Mouse (Mus musculus) lung, embryonic 15.5 days (tissue): ENCODE data around the gene Pdrg1. TPM values are rescaled to one million over a fixed set of nuclear protein-coding genes. Genes with fewer than 3 reads are reported as not detected.

Experiments
- ATAC-seq: fragments of 200-750 bp; cut with Nextera tagmentation; 2 replicates; pipeline ENCODE4 v1.8.0; 2017; ENCODE audit warnings: moderate number of reproducible peaks, borderline replicate concordance; ENCODE audit not compliant: low FRiP score, low TSS enrichment; ENCODE audit errors: extremely low read depth
- H3K27ac ChIP-seq: fragments of 300-500 bp; sonication (generic); 2 replicates; pipeline ENCODE4 v1.5.1; 2015; ENCODE audit warnings: moderate library complexity, mild to moderate bottlenecking, inconsistent platforms
- H3K27me3 ChIP-seq: fragments of 300-500 bp; sonication (generic); 2 replicates; pipeline ENCODE4 v1.6.1; 2015; ENCODE audit warnings: inconsistent platforms
- H3K36me3 ChIP-seq: fragments of 300-500 bp; sonication (generic); 2 replicates; pipeline ENCODE4 v1.6.1; 2015; ENCODE audit warnings: inconsistent platforms
- H3K4me1 ChIP-seq: fragments of 300-500 bp; sonication (generic); 2 replicates; pipeline ENCODE4 v1.6.1; 2015; ENCODE audit warnings: inconsistent platforms
- H3K4me2 ChIP-seq: fragments of 300-500 bp; sonication (generic); 2 replicates; pipeline ENCODE4 v1.6.1; 2015; ENCODE audit warnings: inconsistent platforms, mild to moderate bottlenecking, moderate library complexity
- H3K4me3 ChIP-seq: fragments of 300-500 bp; sonication (generic); 2 replicates; pipeline ENCODE4 v1.5.1; 2015; ENCODE audit warnings: mild to moderate bottlenecking, inconsistent platforms
- H3K9ac ChIP-seq: fragments of 300-500 bp; sonication (generic); 2 replicates; pipeline ENCODE4 v1.6.1; 2015; ENCODE audit warnings: inconsistent platforms
- H3K9me3 ChIP-seq: fragments of 300-500 bp; sonication (generic); 2 replicates; pipeline ENCODE4 v1.6.1; 2016; ENCODE audit warnings: inconsistent platforms
- WGBS: fragments of 180-500 bp; shearing (Covaris S2); methylation state at CpG from one replicate; pipeline ENCODE4 v1.1.7; 2015; 5-methylcytosine and 5-hydroxymethylcytosine counted together
- polyA plus RNA-seq: library from polyadenylated mRNA; unstranded; fragments of >200 nt; fragmentation: Nextera tagmentation; extraction: Ambion mirVana; gene quantifications from 2 replicates; pipeline ENCODE4 v1.2.1, GENCODE M21; 2015

The Pdrg1 gene
- polyA plus RNA-seq, 1 experiment from 2014 or later, result 117 TPM

DNA sequence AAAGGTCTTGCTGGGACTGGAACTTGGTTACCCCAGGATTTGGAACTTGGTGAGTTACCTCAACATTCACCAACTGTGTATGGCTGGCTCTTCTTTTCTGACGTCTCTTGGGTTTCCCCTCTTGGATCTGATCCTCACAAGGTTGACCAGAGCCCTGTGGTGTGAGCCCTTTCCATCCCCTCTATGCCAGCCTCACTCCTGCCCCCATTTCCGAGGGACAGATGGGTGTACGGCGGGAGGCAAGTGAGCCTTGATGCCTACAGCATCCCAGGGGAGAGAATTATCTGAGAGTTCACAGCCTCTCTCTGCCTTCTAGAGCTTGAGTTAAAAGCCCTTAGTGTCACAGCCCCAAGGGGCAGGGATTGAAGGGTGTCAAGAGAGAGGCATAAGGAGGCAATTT, 12.3 kb upstream of the Pdrg1 start:
- Histone ChIP-seq H3K27ac (no peak overlapping the region), H3K4me1 (peaks cover 8% of the 10 kb centered on the region), H3K4me3 (no peak overlapping the region), H3K9ac (no peak overlapping the region), H3K36me3 (no peaks in the 10 kb centered on the region), H3K9me3 (no peaks in the 10 kb centered on the region), H3K27me3 (peaks cover 33% of the 10 kb centered on the region), H3K4me2 (no peak overlapping the region)
- WGBS, result 50% methylated on average over 4 of the region's 4 CpGs
- ATAC-seq, result no peak

DNA sequence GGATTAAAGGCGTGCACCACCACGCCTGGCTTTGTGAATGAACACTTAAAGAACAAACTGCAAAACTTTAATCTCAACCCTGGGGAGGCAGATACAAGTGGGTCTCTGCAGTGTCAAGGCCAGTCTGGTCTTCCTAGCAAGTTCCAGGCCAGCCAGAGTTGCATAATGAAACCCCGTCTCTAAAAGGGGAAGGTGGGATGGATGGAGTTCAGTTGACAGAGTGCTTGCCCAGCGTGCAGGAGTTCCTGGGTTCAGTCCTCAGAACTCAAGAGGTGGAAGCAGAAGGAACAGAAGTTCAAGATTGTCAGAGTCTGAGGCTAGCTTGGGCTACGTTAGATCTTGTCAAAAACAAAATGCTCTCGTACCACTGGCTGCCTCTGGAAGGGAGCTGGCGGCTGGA, 10.8 kb upstream of the Pdrg1 start:
- Histone ChIP-seq H3K27ac (no peak overlapping the region), H3K9ac (no peak overlapping the region), H3K4me2 (no peak overlapping the region), H3K4me3 (no peak overlapping the region), H3K9me3 (no peaks in the 10 kb centered on the region), H3K4me1 (no peaks in the 10 kb centered on the region), H3K36me3 (no peaks in the 10 kb centered on the region), H3K27me3 (peaks cover 19% of the 10 kb centered on the region)
- no peak for ATAC-seq
- WGBS, result 62% methylated on average over 7 of the region's 7 CpGs

DNA sequence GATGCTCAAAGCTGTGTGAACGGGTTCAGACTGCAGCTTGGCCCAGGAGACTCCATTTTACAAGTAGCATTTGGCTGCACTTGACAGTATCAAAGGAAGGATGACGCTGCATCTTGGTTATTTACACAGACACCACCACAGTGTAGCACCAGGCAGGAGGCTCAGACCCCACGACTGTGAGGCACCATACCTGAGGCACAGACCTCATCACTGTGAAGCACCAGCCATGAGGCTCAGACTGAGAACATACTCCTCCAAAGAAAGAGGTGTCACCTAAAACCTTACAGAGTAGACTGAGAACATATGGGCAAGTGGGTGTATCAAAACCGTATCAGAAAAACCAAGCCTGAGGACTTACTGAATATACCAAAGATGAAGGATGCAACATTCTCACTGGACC, 7.6 kb upstream of the Pdrg1 start:
- no peaks in the 10 kb centered on the region for H3K9me3 ChIP-seq
- ATAC-seq, result no peak
- no peak overlapping the region for H3K27ac ChIP-seq
- H3K36me3 ChIP-seq, result no peaks in the 10 kb centered on the region
- H3K27me3 ChIP-seq, result no peaks in the 10 kb centered on the region
- no peaks in the 10 kb centered on the region for H3K4me1 ChIP-seq
- H3K9ac ChIP-seq, result no peak overlapping the region
- H3K4me2 ChIP-seq, result no peak overlapping the region
- WGBS, result 57% methylated on average over 4 of the region's 4 CpGs
- H3K4me3 ChIP-seq, result no peak overlapping the region

DNA sequence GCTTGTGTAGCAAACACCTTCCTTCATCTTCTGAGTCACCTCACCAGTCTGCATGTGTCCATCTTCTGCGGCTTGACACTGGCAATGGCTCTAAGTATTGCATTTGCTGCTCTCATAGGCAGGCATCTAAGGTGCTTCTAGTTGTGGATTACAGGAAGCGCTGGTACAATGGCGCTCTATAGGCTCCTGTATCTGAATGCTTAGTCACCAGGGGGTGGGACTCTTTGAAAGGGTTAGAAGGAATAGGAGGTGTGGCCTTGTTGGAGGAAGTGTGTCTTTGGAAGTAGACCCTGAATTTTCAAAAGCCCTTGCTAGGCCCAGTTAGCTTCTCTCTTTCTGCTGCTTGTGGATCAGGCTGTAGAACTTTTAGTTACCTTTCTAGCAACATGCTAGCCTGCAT, 5.9 kb upstream of the Pdrg1 start:
- Histone ChIP-seq H3K36me3 (no peaks in the 10 kb centered on the region), H3K4me3 (no peak overlapping the region), H3K4me2 (no peak overlapping the region), H3K9ac (no peak overlapping the region), H3K9me3 (no peaks in the 10 kb centered on the region), H3K27me3 (no peaks in the 10 kb centered on the region; the same call in 1 of the 2 replicates), H3K27ac (no peak overlapping the region), H3K4me1 (no peaks in the 10 kb centered on the region)
- WGBS, result 64% methylated on average over 3 of the region's 3 CpGs
- ATAC-seq, result no peak

DNA sequence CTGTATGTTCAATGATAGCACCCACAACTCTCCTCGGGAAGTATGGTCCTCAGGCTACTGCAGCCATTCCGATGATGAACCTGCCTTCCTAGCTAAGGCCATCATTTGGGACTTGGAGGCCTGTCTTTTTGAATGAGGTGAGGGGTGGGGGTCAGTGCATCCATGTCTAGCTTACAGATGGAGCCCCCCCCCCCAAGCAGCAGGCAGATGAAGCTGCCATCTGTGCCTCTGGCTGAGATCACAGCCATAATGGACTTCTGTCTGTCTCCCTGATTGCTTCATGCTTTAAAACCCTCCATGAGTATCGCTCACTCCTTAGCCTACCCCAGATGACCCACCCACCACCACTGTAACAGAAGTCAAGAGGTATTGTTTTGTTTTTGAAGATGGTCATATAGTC, 4.1 kb upstream of the Pdrg1 start:
- no peak overlapping the region for H3K4me2 ChIP-seq
- H3K9ac ChIP-seq, result no peak overlapping the region
- peaks cover 3% of the 10 kb centered on the region for H3K4me1 ChIP-seq
- no peaks in the 10 kb centered on the region for H3K36me3 ChIP-seq
- no peak overlapping the region for H3K27ac ChIP-seq
- H3K27me3 ChIP-seq, result no peaks in the 10 kb centered on the region; the same call in 1 of the 2 replicates
- H3K4me3 ChIP-seq, result no peak overlapping the region
- H3K9me3 ChIP-seq, result no peaks in the 10 kb centered on the region
- 90% methylated on average over 3 of the region's 3 CpGs for WGBS
- ATAC-seq, result no peak

DNA sequence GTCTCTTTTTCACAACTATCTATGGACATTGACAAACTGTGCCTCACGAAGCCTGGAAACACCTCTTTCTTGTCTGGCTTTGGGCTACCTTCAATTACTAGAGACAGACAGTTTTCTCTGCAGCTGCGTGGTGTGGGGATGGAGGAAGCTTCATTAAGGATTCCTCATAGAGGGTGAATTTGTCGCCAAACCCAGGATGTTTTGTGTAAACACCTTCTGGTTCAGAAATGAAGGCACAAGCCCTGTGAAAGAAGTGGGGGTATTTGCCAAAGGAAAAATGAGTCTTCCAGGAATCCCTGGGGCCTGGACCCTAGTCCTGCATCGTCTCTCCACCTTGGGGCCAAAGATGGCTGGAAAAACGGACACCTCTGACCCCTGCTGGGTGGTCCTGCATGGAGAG, 1.6 kb upstream of the Pdrg1 start:
- H3K27me3 ChIP-seq, result no peaks in the 10 kb centered on the region; the same call in 1 of the 2 replicates
- H3K4me1 ChIP-seq, result peaks cover 9% of the 10 kb centered on the region
- H3K4me3 ChIP-seq, result no peak overlapping the region
- peaks cover 7% of the 10 kb centered on the region; the same call in 1 of the 2 replicates for H3K36me3 ChIP-seq
- H3K9ac ChIP-seq, result no peak overlapping the region
- no peak for ATAC-seq
- 32% methylated on average over 5 of the region's 5 CpGs for WGBS
- H3K27ac ChIP-seq, result no peak overlapping the region
- no peaks in the 10 kb centered on the region for H3K9me3 ChIP-seq
- no peak overlapping the region for H3K4me2 ChIP-seq

DNA sequence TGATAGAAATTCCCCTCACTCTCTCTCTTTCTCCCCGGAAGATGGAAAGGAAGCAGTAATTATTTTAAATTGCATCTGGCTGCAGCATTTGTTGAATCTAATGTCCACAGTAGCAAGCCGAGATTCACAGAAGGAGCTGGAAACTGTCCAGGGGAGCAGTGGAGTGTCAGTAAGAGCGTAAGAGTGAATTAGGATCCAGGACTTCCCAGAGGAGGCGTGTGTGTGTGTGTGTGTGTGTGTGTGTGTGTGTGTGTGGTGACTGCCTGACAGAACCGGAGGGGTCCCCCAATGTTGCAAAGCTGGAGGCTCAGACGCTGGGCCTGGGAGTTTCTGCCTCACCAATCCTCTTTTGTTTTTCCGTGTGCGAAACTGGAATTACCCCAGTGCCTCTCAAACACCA, 577 bp upstream of the Pdrg1 start:
- Histone ChIP-seq H3K9ac (no peak overlapping the region), H3K36me3 (peaks cover 14% of the 10 kb centered on the region), H3K4me2 (peak overlapping the region; percentile 41), H3K27ac (no peak overlapping the region), H3K4me1 (peaks cover 9% of the 10 kb centered on the region), H3K4me3 (peak overlapping the region; percentile 71; the same call in 1 of the 2 replicates), H3K27me3 (no peaks in the 10 kb centered on the region; the same call in 1 of the 2 replicates), H3K9me3 (no peaks in the 10 kb centered on the region)
- WGBS, result 37% methylated on average over 8 of the region's 8 CpGs
- ATAC-seq, result no peak

DNA sequence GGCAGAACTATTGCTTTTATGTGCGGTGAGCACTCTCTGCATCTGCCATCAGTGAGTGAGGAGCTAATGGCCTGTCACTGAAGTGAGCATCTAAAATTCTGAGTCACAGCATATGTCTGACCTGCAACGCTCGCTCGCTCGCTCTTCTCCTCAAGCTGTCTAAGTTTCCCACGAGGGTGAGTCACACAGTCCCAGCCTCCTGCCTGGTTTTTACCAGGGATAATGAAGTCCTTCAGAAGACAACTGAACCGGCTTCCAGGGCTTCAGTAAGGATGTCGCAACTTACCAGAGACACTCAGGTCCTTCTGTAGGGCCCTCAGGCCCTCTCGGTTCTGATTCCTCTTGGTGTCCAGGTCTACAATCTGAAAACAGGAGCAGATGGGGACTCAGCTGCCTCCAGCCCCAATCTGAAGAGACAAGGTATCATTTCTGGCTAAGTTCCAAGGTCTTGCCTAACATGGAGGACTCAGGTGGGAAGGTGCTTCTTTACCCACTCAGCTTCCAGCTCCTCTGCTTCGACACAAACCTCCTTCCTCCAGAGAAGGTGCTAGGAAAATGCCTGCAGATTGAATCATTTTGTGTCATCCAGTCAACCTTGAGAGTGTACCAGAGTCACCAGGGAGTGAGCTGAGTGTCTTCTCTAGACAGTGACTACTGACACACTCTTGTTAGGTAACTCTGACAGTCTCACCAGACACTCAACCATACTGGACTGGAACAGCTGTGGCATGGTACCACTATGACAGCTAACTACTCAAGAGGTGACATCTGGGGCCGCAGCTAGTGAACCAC, 1.3 kb downstream of the Pdrg1 start:
- Histone ChIP-seq H3K36me3 (peaks cover 31% of the 10 kb centered on the region), H3K27ac (no peak overlapping the region), H3K9me3 (no peaks in the 10 kb centered on the region), H3K4me2 (peak overlapping the region; percentile 84), H3K9ac (peak overlapping the region; percentile 65; the same call in 1 of the 2 replicates), H3K4me1 (peaks cover 9% of the 10 kb centered on the region), H3K4me3 (peak overlapping the region; percentile 71), H3K27me3 (no peaks in the 10 kb centered on the region; the same call in 1 of the 2 replicates)
- no peak for ATAC-seq
- WGBS, result 93% methylated on average over 11 of the region's 11 CpGs

DNA sequence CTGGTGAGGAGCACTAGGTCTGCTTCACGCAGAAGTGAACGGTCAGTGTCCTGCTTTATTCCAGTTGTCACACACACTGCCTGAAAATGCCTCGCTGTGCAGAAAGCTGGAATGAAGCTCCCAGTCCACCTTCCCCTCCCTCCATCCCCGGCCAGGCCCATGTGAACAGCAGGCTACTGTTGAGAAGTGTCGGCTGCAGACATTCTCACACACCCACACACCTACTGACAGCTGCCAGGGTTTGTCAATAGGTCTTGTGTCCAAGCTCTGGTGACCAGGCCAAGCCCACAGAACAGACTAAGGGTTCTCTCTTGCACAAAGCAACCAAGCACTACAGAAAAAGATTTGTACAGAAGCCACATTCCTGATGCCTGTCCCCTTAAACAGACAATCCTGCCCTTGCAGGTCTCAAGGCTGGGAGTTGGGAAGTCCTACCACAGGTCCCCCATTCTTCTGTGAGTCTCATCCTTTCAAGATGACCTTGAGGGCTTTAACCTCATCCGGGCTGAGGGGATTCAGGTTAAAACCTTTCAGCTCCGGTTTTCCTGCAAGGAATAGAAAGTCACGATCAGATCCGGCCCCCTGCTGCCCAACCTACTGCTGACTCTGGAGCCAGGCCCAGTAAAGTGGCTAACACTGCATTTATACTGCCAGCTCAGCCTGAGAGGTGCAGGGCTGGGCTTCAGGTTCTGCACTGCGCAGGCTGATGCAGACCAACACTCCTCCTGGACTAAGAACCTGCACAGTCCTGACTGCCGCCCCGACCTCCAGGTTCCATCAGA, 5.8 kb downstream of the Pdrg1 start:
- H3K36me3 ChIP-seq, result peaks cover 48% of the 10 kb centered on the region
- H3K27me3 ChIP-seq, result no peaks in the 10 kb centered on the region
- no peak for ATAC-seq
- whole genome bisulfite sequencing, result 87% methylated on average over 12 of the region's 12 CpGs
- no peak overlapping the region for H3K9ac ChIP-seq
- no peak overlapping the region for H3K4me3 ChIP-seq
- peaks cover 7% of the 10 kb centered on the region for H3K4me1 ChIP-seq
- H3K27ac ChIP-seq, result no peak overlapping the region
- no peaks in the 10 kb centered on the region for H3K9me3 ChIP-seq
- no peak overlapping the region for H3K4me2 ChIP-seq

DNA sequence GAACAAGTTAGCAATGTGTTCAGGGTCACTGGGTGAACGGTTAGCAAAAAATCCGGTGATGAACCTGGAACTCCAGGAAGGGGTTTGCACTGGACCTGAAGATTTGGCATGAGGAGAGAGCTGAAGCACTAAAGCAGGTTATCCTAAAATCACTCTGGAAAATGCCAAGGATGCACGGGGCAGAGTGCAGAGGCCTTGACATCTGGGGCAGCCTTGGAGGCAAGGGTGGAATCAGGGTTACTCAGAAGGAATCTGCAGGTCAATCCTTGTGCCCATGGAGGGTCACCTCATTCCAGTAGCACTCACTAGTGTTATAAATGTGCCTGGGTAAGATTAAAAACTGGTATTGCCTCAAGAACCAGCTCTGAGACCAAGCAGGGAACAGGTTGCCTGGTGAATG, 9.2 kb downstream of the Pdrg1 start:
- H3K4me1 ChIP-seq, result no peaks in the 10 kb centered on the region
- H3K36me3 ChIP-seq, result peaks cover 36% of the 10 kb centered on the region
- no peak overlapping the region for H3K27ac ChIP-seq
- no peak overlapping the region for H3K4me2 ChIP-seq
- H3K4me3 ChIP-seq, result no peak overlapping the region
- no peak overlapping the region for H3K9ac ChIP-seq
- no peaks in the 10 kb centered on the region for H3K27me3 ChIP-seq
- WGBS, result 84% methylated on average over 3 of the region's 3 CpGs
- H3K9me3 ChIP-seq, result no peaks in the 10 kb centered on the region
- no peak for ATAC-seq

DNA sequence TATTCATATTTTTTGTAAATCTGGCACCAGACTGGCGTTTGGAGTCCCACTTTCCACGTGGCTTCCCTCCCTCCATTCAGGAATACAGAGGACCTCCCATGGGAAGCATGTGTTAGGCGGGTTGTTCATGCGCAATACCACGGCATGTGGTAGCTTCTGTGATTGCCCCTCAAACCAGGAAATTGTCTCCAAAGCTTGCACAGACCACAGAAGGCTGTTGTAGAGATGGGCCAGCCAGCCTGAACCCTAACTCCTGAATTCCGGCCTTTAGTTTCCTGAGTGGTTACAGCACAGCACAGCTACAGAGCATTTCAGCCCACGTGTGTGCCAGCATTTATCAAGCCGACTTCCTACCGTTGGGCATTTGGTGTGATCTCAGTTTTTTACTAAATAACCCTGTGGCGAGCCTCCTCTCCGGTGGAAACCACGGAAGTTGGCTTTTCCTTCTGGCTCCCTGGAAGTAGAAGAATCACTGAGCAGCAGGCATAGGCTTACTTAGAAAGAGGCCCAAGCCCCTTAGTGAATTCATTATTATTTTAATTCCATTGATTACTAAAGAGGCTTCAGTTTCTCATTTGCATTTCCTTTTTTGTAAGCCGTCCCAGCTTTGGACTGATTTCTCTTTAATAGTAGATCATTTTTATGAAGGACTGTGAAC, 11.4 kb downstream of the Pdrg1 start:
- Histone ChIP-seq H3K4me2 (no peak overlapping the region), H3K9me3 (no peaks in the 10 kb centered on the region), H3K4me3 (no peak overlapping the region), H3K36me3 (peaks cover 16% of the 10 kb centered on the region), H3K27me3 (no peaks in the 10 kb centered on the region), H3K4me1 (no peaks in the 10 kb centered on the region), H3K27ac (no peak overlapping the region), H3K9ac (no peak overlapping the region)
- no peak for ATAC-seq
- WGBS, result 66% methylated on average over 13 of the region's 13 CpGs
